Mouse (Mus musculus): ENCODE measurements around the gene Zfp963. TPM values are rescaled to one million over a fixed set of nuclear protein-coding genes. Genes with fewer than 3 reads are reported as not detected.
"Not testable (repeated sequence)": the region's sequence is repeated elsewhere in the genome, so short reads cannot be mapped to it uniquely, and the experiment has no call there.

The Zfp963 gene
- total RNA-seq, 4 experiments from 2014 or later: 2.9 to 5.2 (median 3.6) TPM

DNA sequence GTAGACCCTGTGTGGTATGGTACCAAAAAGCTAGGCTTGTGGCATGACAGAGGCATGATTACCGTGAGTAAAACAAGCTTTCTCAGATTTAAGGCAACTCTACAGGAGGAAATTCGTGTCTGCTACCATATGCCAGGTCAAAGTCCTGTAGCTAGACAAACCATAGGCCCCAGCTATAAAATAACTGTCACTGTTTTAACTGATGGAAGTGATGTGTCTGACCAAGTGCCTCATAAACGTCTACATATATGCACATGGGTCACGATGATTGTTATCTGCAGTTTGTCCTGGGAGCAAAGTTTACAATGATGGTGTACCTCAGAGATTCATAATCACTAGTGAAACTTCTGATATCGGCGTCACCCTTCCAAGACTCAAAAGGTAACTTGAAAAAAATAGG, 9.0 kb downstream of the Zfp963 start:
- no peak for DNase-seq (ENCODE audit: low spot score in 2 of 2)

DNA sequence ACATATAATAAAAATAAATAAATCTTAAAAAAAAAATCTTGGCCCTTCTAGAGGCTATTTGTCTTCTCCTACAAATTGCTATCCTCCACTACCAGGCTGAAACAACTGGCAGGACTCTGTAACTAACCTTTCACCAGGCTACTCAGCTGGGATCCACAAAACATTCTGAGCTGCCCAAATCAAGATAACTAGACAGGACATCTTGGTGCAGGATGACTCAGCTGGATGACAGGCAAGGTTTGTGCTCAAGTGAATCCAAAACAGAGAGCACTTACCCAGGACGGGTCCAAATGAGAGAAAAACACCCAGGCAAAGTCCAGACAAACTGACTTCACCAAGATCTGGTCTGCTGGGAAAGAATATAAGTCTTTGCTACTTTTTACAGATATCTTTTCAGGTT, 14.3 kb downstream of the Zfp963 start:
- DNase-seq (ENCODE audit: low spot score in 2 of 2): no peak

DNA sequence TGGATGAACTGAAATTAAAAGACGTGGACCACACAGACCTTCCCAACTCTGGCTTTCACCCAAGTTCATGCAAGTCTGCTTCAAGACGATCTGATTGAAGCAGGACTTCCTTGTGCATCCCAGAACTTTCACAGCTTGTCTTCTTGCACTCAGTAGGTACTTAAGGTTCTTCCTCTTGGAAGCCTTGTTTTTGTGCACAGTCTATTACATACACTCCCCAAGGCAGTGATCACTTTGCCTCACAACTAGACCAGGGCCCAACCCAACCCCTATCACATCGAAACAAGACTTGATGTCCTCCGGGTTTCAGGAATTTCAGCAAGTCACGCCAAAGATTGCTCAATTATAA, 32.6 kb downstream of the Zfp963 start:
- no peak for DNase-seq (ENCODE audit: low spot score in 2 of 2)

DNA sequence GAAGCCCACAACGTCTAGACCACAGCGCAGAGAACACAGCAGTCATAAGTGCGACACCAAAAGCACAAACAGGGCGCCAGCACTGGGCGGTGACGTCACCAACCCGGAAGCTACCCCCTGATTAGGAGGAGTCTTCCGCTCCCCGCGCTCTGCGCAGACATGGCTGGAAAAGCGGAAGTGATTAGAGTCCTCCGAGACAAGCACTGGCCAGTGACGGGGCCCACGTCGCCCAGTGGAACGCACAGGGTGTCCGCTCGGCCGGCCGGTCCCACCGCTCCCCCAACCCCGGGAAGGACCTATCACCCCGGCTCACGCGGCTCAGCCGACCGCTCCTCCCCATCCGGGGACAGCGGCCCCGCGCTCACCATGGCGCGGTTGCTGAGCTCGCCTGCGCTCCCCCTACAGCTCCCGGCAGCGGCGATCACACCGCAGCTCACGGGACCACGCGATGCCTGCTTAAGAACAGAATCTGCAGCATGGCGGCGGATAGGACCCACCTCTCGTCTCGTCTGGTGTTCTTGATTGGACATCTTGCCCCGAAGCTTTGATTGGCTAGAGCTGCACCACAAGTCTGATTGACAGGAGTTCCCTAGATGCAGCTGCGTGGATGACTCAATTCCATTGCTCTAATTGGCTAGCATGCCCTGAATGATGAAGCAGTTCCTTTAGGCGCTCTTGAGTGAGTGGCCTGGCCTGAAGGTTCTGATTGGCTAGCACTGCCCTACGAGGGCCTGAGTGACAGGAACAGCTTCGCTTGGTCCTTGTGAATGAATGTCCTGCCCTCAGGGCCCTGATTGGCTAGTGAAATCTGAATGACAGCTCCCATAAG, 33.2 kb downstream of the Zfp963 start:
- DNase-seq (ENCODE audit: low spot score in 2 of 2): peak; percentile 98 to 100

DNA sequence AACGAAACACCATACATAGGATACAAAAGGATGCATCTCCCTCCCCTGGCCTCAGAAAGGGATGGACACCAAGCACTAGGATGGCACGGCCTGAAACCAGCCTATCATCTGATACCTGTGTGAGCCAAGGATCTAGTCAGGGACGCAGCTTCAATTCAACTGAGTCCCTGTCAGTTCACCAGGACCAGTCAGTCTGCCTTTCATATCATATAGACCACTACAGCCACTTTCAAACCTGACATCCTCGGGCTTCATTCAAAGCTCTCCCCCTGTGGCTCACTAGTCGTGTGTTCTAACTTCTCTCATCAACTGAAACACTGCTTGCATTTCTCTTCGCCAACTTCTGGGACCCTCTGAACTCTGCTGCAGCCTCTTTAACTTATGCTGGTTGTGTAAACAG, 34.4 kb downstream of the Zfp963 start:
- no peak for DNase-seq (ENCODE audit: low spot score in 2 of 2)

DNA sequence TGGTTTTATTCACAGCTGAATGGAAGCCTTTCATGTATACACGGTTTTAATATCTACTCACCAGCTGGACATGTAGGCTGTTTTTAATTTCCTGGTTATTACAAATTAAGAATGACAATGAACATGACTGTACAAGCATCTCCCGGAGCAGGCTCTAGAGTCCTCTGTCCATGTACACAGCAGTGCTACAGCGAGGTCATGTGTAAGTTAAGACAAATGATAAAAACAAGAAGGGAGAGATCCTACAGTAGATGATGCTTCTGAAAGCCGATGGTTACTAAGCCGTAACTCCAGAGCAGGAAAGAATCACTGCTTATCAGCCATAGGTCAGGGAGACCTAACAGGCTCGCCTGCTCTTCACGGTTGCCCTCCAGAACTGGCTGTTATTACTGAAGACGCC, 36.3 kb downstream of the Zfp963 start:
- no peak for DNase-seq (ENCODE audit: low spot score in 2 of 2)

DNA sequence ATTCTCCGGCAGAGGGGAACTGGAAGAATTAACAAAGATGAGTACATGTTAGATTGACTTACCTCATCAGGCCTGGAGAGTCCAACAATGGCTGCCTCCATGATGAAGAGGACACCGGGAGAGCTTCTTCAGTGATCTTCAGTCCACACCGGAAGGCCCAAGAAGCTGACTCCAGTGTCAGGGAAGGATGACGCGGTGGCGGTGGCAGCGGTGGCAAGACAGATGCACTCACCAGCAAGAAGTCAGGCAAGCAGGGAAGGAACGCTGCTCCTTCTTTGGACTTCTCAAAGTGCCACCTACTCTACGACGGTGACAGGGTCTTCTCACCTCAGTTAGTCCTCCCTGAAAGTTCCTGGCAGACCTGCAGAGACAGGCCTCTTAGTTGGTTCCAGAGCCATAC, 39.1 kb downstream of the Zfp963 start, which contains the start of gene Zfp869:
Gene Zfp869, minus strand, starts transcription at position 101 of the 400 bp plus-strand sequence.
- not testable (repeated sequence) for DNase-seq (ENCODE audit: low spot score in 2 of 2)

DNA sequence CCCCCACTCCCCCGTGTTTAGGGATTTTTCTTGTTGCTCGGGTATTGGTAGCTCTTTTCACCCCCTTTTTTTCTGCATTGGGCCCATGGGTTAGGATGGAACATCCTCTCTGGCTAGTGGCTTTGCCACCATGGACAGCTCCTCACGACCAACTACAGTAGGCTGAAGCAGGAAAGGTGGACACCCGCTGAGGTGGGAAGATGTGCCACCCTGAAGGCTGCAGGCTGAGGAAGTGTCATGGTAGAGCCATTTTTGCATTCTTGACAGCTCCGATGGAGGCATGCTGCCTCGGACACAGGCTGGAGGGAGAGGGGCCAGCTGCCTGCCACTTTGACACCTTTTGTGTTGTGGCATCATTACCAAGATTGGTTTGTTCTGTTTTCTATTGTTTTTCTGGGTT, 48.0 kb downstream of the Zfp963 start:
- DNase-seq (ENCODE audit: low spot score in 2 of 2): no peak

Other genes starting within 250 kb of the Zfp963 start
- gene Gm7697, start 227.0 kb downstream of the Zfp963 start, total RNA-seq (2022): under 1 TPM in 1 of 4 experiments, not detected in 3; 0.18 TPM
- gene Zfp868, start 124.4 kb downstream of the Zfp963 start, total RNA-seq (2022): 10 to 100 TPM; 14.9 to 21.2 (median 17.7) TPM
- gene Zfp964, start 95.5 kb downstream of the Zfp963 start, total RNA-seq (2022): 1 to 10 TPM; 4.4 to 6.8 (median 5.4) TPM
- 10 to 100 TPM; 20.8 to 23.9 (median 23.1) TPM for gene Zfp869, start 39.2 kb downstream of the Zfp963 start, total RNA-seq (2022)
- gene Gm20422, start 24.9 kb upstream of the Zfp963 start, total RNA-seq (2022): 1 to 10 TPM; 1.7 to 2.9 (median 2.1) TPM
- 10 to 100 TPM; 37.5 to 40.3 (median 38.9) TPM for gene Atp13a1, start 41.2 kb upstream of the Zfp963 start, total RNA-seq (2022)
- 10 to 100 TPM; 26.2 to 36.6 (median 31.0) TPM for gene Zfp866, start 41.2 kb upstream of the Zfp963 start, total RNA-seq (2022)
- gene Gmip, start 58.7 kb upstream of the Zfp963 start, total RNA-seq (2022): 10 to 100 TPM; 15.1 to 28.6 (median 18.1) TPM
- gene Lpar2, start 72.5 kb upstream of the Zfp963 start, total RNA-seq (2022): under 1 TPM; 0.49 to 0.69 (median 0.66) TPM
- 10 to 100 TPM; 15.7 to 22.4 (median 20.7) TPM for gene Pbx4, start 82.5 kb upstream of the Zfp963 start, total RNA-seq (2022)
- under 1 TPM; 0.57 to 0.62 (median 0.59) TPM for gene Cilp2, start 137.7 kb upstream of the Zfp963 start, total RNA-seq (2022)
- under 1 TPM in 2 of 4 experiments, not detected in 2; 0.41 to 0.47 TPM for gene Tssk6, start 152.2 kb upstream of the Zfp963 start, total RNA-seq (2022)
- gene Ndufa13, start 152.6 kb upstream of the Zfp963 start, total RNA-seq (2022): 100 to 1,000 TPM in 3 of 4 experiments, 10 to 100 TPM in 1; 95.2 to 148 (median 127) TPM
- 10 to 100 TPM; 19.1 to 43.7 (median 32.3) TPM for gene Yjefn3, start 152.7 kb upstream of the Zfp963 start, total RNA-seq (2022)
- 10 to 100 TPM; 27.9 to 37.6 (median 33.3) TPM for gene Gatad2a, start 246.4 kb upstream of the Zfp963 start, total RNA-seq (2022)

Measured in layer of hippocampus, adult 8-10 months (tissue).